Mouse (Mus musculus) ovary, postnatal 36 days (tissue): ENCODE data around the gene Spo11.

Experiments
- DNase-seq: peaks from one replicate; pipeline ENCODE4 v3.0.0; 2022; ENCODE audit warnings: low spot score, mixed read lengths

Gene Spo11

GRCm38 (mm10) chr2:172959006-172959768 is 18.3 kb upstream of the Spo11 start:
- no peak for DNase-seq

DNA sequence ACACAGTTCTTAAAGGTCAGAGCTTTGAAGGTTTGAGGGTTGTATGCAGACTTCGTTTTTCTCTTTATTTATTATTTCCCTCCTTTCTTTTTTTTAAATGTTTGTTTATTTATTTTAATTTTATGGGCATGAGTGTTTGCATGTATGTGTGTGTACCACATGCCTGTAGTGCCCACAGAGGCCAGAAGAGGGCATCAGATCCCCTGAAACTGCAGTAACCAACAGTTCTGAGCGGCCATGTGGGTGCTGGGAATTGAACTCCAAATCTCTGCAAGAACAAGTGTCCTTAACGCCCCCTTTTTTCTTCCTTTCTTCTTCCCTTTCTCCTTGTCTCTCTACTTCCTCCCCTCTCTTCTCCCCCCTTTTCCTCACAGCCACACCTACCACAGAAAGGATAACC is 17.1 kb upstream of the Spo11 start:
- DNase-seq, result no peak

GRCm38 (mm10) chr2:172961211-172961610 is 16.3 kb upstream of the Spo11 start:
- no peak for DNase-seq

- DNase-seq, result no peak
Observed at GRCm38 (mm10) chr2:172965249-172965648, 12.3 kb upstream of the Spo11 start.

DNA sequence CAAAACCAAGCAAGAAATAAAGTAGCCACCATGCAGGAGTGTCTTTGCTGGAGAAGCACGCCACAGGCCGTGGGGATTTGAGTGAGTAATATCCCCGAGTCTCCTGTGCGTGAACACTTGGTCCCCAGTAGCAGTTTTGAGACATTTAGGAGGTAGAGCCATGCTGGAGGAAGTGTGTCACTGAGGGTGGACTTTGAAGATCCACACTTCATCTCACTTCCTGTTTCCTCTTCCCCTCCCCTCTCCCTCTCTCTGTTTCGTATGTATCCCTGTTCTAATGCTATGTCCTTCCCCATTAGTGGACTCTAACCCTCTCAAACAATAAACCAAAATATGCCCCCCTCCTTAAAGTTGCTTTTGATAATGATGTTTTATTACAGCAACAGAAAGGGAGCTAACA is 11.0 kb upstream of the Spo11 start:
- no peak for DNase-seq

GRCm38 (mm10) chr2:172971865-172972264 is 5.6 kb upstream of the Spo11 start:
- DNase-seq, result no peak

DNA sequence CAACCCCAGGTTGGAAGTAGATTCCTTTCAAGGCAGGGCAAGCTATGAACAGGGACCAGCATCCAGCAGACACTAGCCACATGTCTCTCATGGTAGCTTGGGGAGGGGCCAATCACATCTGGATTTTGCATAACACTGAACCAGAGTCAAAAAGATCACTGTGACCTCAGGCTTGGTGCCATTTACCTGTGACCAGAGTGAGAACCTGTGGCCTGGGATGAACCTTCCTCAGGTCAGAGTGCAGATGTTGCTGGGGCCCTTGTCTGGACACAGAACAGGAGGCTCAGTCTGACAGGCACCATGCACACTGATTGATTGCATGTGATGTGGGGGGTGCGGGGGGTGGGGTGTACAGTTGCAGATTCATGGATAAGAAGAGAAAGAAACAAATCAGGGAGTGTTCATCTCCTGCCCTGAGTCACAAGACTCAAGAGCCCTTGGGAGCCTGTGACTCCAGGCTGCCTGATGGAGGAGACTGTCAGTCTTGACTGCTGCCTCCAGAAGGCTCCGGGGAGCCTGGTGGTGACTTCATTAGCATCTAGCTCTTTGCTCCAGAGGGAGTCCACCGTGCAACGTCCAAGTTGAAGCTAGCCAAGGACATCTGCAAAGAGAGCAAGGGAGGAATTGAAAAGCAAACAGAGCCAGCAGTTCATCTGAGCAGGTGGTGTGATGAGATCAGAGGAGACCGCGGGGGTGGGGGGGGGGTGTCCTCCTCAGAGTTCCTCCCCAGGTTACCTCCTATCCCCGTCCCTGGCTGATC is 3.5 kb upstream of the Spo11 start:
- no peak for DNase-seq

DNA sequence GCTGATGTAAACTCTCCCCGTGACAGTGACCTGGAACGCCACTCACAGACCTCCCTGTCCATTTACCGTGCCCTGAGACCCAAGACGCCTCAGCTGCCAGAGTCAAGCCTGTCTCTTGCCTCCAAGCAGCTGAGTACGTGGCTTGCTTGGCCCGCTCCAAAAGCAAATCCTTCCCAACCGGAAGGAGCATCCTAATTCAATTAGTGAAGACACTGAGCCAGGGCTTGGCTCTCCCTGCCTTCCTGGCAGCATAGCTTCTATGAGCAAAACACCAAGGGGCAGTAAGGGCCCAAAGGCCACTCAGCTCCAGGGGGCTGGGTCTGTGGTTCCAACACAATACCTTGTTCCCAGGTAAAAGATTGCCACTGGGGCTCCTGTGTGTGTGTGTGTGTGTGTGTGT is 2.8 kb upstream of the Spo11 start:
- no peak for DNase-seq

- DNase-seq, result no peak
Observed at GRCm38 (mm10) chr2:172975159-172975558, 2.3 kb upstream of the Spo11 start.

GRCm38 (mm10) chr2:172976661-172977238 is 750 bp upstream of the Spo11 start:
- DNase-seq, result no peak

DNA sequence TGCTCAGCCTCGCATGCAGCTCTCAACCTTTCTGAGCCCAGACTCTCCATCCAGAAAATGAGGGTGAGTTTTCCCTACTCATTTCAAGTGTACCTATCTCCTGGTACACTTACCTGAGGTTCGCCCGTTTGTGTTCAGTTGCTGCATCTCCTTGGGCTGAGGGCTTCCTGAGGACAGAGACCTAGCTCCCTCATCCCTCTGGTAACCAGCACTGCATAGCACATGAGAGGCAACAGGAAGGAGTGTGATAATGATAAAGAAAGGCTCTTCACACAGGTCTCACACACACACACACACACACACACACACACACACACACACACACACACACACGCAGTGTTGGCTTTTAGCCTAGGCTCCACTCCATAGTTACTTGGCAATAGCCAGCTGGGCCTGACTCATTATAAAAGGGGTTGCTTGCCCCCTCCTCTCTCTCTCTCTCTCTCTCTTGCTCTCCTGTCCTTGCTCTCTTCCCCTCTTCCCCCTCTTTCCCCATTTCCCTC is 682 bp downstream of the Spo11 start:
- no peak for DNase-seq

GRCm38 (mm10) chr2:172979666-172980345 is 2.3 kb downstream of the Spo11 start:
- no peak for DNase-seq

GRCm38 (mm10) chr2:172982776-172983561 is 5.5 kb downstream of the Spo11 start:
- no peak for DNase-seq

- DNase-seq, result no peak
Observed at GRCm38 (mm10) chr2:172990161-172990560, 12.7 kb downstream of the Spo11 start.

DNA sequence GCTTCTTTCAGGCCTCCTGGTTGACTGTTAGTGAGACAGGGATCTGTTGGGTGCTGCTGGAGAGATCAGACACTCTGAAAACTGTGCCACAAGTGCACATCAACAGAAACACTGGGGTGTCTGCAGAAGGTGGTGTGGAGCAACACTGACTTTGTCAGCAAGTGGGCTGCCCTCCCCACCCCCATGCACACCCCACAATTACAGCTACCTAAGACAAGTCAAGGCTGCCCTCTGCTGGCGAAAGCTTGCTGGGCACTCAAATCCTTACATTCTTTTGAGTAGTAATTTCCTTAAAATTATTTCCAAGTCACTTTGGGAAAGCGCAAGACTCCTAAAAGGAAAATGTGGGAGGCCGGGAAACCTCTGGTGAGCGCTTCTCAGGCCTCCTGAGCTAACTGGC is 18.7 kb downstream of the Spo11 start:
- DNase-seq, result peak; percentile 66

DNA sequence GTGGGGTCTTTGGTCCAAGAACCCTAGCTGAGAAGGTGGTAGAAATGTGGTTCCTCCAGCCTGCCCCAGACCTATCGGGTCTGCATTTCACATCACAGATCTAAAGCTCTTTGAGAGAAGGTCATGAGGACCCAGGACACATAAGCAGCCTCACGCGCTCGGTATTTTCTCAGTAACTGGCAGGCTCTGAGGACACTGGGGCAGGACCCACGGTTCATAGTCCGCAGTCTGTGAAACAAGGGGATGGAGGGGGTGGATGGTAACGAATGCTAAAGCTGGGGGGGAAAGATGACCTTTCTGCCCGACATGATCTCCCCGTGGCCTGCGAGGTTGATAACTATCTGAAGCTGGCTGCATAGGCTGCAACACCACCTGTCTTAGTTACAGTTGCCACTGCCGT is 20.2 kb downstream of the Spo11 start:
- no peak for DNase-seq

DNA sequence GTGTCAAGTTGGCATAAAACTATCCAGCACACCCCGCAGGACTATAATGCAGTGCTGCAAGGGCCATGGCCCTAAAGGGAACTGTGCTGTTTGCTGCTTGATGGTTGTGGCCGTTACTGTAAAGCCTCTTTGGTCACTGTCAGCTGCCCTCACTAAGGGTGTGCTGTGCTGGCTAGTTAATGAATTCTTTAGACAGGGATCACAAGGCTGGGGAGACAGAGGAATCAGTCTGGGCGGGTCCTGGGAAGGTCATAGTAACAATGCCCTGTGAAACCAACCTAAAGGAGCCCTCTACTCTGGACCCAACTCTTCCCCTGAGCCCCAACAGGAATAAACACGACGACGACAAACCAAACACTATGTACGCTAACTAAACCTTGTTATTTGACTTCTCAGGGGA is 21.0 kb downstream of the Spo11 start:
- no peak for DNase-seq

- peak; percentile 99 for DNase-seq
Observed at GRCm38 (mm10) chr2:172999630-173000284, 22.3 kb downstream of the Spo11 start, which contains the start of gene Rae1. Gene Rae1, plus strand, starts transcription at chr2:173000117.

DNA sequence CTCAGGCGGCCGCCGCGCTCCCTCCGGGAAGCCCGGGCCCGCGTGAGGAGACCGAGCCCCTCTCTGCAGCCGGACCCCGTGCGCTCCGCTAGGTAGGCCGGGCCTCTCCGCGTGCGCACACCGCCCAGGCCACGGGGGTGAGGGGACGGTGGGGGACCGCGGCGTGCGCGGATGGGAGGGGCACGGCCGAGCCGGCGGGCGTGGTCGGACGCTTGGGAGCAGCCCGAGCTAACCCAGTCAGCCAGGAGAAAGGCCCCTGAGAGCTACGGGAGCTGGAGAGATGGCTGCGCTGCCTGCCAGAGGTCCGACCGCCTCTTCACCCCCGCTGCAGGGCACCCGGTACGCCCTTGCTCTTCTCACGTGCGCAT is 22.8 kb downstream of the Spo11 start:
- peak; percentile 76 for DNase-seq

GRCm38 (mm10) chr2:173000921-173001320 is 23.4 kb downstream of the Spo11 start:
- DNase-seq, result no peak

DNA sequence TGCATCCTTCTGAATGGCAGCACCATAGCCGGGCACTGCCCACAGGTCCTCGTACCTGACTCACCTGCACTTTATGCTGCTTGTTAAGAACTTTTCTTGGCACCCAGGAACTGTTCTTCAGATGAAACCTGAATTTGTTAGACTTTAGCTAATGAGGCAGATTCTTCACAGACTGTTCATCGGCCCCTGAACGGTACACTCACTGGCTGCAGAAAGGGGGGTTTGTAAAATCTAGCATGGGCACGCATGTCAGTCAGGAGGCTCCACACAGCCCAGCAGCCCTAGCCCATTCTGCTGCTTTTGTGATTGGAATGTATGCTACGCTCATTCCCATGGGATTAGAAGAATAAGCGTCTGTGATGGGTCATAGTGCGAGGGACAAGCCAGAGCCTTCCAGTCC is 26.2 kb downstream of the Spo11 start:
- no peak for DNase-seq
